Mouse (Mus musculus): Measurements from ENCODE around the gene Bach1. TPM values are rescaled to one million over a fixed set of nuclear protein-coding genes. Genes with fewer than 3 reads are reported as not detected.

Bach1 gene
- total RNA-seq (2021): 24.6 and 30.1 TPM in 2 replicates
- long read RNA-seq, full-length matches to known transcripts: 4 of 6 reads
- long read RNA-seq, partial matches to known transcripts: 0 of 6 reads
- long read RNA-seq, other reads (novel, unspliced or antisense): 2 of 6 reads

DNA sequence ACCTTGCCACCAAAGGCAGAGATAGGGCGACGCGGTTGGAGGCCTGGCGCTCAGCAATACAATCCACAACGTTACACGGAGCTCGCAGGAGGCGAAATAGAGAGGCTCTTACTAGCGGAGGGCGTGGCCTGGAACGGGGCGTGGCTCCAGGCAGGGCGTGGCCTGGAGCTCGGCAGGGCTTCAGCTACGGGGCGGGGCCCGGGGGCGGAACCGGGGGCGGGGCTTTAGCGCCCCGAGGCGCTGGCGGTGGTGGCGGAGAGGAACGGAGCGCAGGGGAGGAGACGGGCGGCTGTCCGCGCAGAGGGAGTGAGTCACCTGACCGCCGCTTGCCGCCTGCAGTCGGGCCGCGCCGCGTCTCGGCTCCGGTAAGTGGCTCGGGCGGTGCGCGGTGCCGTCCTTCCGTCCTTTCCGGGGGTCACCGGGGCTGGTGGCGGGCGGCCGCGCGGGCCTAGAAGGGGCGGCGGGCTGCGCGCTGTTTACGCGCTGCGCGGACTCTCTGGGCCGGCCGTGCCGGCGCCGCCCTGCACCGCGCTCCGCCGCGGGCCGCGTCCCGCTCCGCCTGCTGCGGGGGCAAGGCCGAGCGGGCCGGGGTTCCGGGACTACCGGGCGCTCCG lies at the start of gene Bach1:
TSS of gene Bach1 (plus strand) at position 254 of the 614 bp plus-strand sequence.
- peak; percentile 98 for DNase-seq

DNA sequence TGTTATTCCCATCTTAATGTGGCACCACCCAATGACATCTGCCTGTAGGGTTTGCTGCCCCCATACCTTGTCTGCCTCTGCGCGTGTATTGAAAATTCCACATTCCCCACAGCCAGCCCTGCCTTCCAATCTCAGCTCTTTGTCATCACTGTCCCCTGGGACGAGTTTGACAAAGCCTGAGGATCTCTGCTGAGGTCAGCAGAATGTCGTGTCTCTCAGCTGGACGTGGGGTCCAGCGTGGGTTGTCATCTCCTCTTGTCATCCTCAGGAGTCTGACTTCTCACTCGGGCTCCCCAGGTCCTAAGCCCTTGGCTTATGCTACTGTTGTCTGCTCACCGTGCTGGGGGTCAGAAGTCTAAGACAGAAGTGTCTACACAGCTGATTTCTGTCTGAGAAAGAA lies 46.4 kb upstream of the Bach1 start:
- DNase-seq: no peak

- DNase-seq: no peak
These were observed 45.8 kb upstream of the Bach1 start for GRCm38 (mm10) chr16:87652924-87653323.

GRCm38 (mm10) chr16:87654016-87654575 lies 44.6 kb upstream of the Bach1 start:
- DNase-seq: no peak

- DNase-seq: peak; percentile 9
These were observed 43.7 kb upstream of the Bach1 start for GRCm38 (mm10) chr16:87655005-87655404.

- no peak for DNase-seq
These were observed 43.2 kb upstream of the Bach1 start for GRCm38 (mm10) chr16:87655579-87655978.

GRCm38 (mm10) chr16:87656771-87657170 lies 42.0 kb upstream of the Bach1 start:
- DNase-seq: no peak

DNA sequence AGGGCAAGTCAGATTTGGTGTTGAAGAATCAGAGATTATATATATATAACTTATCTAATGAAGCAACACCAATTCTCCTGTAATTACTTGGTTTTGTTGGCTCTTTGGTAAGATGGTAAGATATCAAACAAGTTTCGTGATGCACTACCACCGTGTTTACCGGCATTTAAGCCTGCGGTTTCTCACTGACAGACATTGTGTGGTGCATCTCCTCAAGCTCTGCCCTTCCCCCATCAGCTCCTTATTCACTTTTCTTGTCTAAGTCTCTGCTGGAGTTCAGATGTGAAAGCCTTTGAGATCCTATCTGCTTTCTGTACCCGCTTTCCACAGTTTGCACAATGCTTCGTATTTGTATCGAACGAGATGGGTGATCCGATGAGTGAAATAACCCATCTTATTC lies 41.5 kb upstream of the Bach1 start:
- no peak for DNase-seq

GRCm38 (mm10) chr16:87661024-87661471 lies 37.7 kb upstream of the Bach1 start:
- peak; percentile 9 for DNase-seq

GRCm38 (mm10) chr16:87661636-87662035 lies 37.1 kb upstream of the Bach1 start:
- DNase-seq: no peak

GRCm38 (mm10) chr16:87662528-87662927 lies 36.2 kb upstream of the Bach1 start:
- no peak for DNase-seq

DNA sequence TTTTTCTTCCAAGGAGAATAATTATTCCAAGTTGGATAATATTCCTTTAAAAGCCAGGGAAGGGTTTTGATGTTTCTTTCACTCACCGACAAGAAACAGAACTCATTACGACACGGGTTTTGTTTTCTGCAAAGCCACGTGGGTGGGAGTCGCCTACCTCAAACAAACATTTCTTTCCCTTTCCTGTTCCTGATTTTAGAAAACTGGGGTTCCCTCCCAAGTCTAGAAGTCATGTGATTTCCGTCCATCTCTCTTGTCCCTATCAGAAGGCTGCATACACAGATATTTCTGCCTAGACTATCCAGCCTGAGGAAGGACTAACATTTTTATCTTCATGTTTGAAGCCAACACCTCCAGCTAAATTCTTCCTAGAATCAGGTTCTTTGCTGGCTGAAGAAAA lies 34.9 kb upstream of the Bach1 start:
- DNase-seq: no peak

DNA sequence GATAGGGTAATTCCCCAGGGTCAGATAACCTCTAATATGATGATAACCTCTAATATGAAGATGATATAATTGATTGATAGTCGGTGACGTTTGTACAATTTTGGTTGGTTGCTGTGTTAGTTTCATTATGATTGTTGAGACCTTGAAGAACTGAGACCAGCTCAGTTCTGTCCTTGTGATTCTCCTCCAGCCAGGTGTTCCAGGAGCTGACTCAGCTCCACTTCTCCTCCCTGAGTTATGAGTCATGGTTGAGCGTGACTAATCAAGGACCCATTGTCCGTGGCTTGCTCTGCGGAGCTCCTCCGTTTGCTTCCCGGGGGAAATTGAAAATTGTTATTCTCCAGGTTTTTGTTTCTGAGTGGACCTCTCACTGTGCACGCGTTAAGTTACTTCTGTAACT lies 33.5 kb upstream of the Bach1 start:
- DNase-seq: peak; percentile 28

GRCm38 (mm10) chr16:87665752-87666619 lies 32.8 kb upstream of the Bach1 start:
- DNase-seq: no peak

- DNase-seq: no peak
These were observed 32.1 kb upstream of the Bach1 start for GRCm38 (mm10) chr16:87666620-87667004.

- no peak for DNase-seq
These were observed 30.7 kb upstream of the Bach1 start for GRCm38 (mm10) chr16:87668002-87668401.

DNA sequence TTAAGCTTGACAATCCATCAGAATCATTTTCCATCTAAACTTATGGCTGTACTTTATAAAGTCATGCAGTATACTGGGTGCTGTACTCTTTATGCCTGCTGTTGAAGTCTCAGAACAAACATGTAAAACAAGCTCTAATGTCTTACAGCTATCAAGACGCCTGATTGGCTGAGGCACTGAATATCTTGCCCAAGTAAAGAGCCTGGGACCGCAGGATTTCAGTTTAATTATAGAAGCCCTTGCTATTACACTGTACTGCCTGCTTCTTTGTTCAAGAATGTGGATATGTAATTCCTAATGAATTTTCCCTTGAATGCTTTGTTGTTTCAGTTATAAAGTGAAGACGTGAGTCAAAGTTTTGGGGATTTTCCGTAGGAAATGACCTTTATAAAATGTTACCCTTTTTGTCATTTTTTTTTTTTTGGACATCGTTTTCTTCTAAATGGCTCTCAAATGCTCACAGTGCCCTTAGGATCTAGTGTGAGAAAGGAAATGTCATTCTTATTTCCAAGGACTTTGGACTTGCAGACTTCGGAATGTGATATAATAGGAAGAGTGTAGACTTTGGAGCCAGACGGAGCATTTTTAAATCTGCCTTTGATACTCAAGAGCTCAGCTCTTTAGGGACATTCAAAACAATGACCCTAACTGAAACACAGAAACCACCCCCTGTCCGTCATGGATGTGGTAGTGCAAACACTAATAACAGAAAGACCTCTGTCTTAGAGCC lies 28.5 kb upstream of the Bach1 start:
- DNase-seq: no peak

- peak; percentile 21 for DNase-seq
These were observed 28.0 kb upstream of the Bach1 start for GRCm38 (mm10) chr16:87670821-87671165.

DNA sequence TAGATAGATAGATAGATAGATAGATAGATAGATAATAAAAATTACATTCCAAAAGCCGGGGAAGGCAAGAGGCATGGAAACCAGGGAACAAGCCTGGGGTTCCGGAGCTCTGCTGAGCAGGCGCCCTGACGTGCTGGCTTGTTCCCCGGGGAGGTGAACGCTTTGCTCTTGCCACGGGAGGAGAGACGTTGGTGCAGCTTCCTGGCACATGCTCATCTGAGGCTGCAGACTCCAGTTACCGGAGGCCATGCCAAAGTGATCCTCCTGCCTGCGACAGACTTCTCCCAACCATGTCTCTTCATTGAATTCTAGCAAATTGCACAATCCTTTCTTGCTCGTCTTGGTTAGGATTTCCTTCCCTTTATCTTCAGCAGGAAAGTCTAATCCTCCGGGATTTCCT lies 27.4 kb upstream of the Bach1 start:
- peak; percentile 26 for DNase-seq

- DNase-seq: no peak
These were observed 25.6 kb upstream of the Bach1 start for GRCm38 (mm10) chr16:87673155-87673554.

DNA sequence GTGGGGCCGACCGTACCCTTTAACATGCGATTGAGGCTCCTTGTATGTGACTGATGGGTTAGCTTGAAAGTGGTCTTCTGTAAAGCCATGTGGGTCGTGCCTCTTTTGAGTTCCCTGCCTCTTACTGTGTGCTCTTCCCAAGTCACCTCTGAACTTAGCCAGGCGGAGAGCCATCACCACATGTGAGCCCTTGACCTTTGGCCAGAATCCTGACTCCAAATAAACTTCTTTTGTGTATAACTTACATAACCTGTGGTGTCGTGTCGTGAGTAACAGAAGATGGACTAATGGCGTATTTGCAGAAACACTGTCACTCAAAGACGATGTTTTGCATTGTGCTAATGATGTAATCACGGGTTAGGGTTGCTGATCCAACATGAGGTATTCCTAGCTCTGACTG lies 22.6 kb upstream of the Bach1 start:
- DNase-seq: no peak

DNA sequence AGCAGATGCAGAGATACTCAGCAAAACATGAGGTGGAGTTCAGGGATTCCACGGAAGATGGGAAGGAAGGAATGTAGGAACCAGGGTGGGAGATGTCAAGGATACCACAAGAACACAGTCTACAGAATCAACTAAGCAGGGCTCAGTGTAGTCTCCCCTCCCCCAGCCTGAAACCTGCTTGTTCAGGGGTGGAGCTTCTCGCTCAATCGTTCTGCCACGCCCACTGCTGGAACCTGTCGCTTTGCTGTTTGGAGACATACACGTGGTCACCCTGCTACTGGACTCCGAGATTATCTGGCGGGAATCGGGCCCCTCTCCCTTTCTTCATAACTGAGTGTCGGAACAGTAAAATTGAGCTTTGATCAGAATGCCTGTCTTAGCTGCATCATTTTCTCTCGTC lies 20.1 kb upstream of the Bach1 start:
- DNase-seq: no peak

Data from adrenal gland, postnatal 25 days (tissue).